Mouse (Mus musculus) testis, postnatal 14 days (tissue): Measurements from ENCODE around the gene Olfr1002.
"Not testable (repeated sequence)": the region's sequence is repeated elsewhere in the genome, so short reads cannot be mapped to it uniquely, and the experiment has no call there.

Experiments used
- DNase-seq: peaks from one replicate; pipeline ENCODE4 v3.0.0; 2021; ENCODE audit warnings: low spot score

Gene Olfr1002

DNA sequence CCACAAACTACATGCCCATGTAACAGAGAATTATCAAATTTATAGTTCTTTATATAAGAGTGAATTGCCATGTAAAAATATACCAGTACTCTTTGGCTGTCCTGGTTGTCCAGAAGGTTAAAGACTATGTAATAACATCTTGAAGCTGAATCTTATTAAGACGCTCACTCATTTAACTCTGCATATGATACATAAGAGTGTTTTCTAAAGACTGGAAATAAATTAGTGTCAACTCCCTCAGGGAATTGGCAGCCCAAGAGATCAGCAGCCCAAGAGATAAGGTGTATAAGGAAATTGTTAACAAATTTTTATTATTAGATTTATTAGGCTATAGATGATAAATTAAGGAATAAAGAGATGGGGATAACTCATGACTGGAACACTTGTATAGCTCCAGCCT lies at the start of gene Olfr1002:
TSS of gene Olfr1002 (minus strand) at position 101 of the 400 bp plus-strand sequence.
- no peak for DNase-seq

DNA sequence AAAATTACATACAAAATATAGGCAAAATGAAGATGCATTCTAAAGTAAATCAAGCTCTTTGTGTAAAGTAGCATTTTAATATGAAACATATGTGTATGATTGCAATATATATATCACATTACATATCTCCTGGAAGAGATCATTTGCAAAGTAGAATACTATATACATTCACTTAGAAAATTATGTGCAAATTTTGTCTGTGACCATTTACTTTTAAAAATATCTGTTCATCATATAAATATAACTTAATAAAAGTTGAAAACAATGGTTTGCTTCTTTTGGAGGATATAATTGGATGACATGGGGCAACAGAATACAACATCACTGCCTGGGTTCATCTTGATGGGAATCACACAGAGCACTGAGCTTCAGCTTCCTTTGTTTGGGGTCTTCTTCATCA lies 38.6 kb upstream of the Olfr1002 start, which contains the start of gene Olfr1008:
TSS of gene Olfr1008 (plus strand) at position 301 of the 400 bp plus-strand sequence.
- no peak for DNase-seq

DNA sequence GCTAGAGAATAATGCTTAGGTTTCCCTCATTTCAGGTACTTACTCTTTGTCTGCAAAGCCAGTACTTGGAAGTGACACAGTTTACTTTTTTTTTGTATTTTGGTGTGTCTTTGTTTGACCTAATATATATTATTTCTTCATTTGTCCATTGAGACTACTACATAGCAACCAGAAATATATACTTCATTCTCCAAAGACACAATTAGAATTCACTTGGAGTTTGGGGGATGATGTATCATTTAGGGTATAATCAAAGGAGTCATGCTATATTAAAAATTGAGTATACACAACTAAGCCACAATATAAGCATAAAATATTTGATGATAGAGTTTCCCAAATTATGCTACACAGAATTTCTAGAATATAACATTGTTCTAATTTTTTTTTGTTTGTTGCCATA lies 28.2 kb upstream of the Olfr1002 start, which contains the start of gene Olfr1006:
TSS of gene Olfr1006 (minus strand) at position 101 of the 400 bp plus-strand sequence.
- DNase-seq = no peak

DNA sequence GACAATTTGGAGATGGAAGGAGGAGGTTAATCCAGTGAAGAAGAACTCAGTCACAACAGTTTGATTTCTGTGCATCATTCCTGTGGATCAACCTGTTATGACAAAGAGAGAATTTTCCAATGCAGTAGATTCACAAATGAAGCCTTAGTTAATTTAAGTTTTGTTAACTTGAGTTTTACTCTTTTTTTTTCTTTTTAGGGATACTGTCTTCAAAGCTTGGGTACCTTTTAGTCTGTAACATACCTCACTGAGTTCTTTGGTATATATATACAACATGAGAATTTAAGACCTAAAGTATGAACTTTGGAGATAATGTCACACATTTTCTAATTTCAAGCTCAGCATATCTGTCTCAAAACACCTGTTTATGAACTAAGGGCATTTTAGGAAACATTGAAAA lies 13.9 kb upstream of the Olfr1002 start, which contains the start of gene Olfr154:
TSS of gene Olfr154 (minus strand) at position 101 of the 400 bp plus-strand sequence.
- not testable (repeated sequence) for DNase-seq

DNA sequence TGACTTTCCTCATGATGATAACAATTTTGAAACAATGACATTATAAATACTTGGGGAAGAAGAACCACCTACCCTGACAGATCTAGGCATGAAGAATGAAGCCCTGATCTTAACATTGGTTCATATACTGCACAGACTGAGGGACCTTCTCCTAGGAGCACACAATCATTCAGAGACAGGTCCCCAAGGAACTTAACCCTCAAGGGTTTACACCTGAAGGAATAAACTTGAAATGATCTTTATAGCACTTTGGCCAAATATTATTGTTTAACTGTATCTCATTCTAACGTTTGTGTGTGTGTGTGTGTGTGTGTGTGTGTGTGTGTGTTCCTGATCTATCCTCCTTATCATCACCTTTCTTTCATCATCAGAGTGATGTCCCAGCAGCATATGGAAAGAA lies 38.7 kb downstream of the Olfr1002 start, which contains the start of gene Olfr1000:
TSS of gene Olfr1000 (minus strand) at position 101 of the 400 bp plus-strand sequence.
- no peak for DNase-seq
